Mouse (Mus musculus) liver, postnatal 0 days (tissue): Measurements from ENCODE around the gene Adora3.

Experiments
- CTCF ChIP-seq: sonication (generic); IDR thresholded peaks from 2 replicates; pipeline ENCODE4 v1.5.1; 2016; ENCODE audit warnings: antibody characterized with exemption, low read depth
- EP300 ChIP-seq: IDR thresholded peaks from 2 replicates; pipeline ENCODE4 v1.6.1; 2016; ENCODE audit warnings: antibody characterized with exemption, low read depth, mild to moderate bottlenecking

DNA sequence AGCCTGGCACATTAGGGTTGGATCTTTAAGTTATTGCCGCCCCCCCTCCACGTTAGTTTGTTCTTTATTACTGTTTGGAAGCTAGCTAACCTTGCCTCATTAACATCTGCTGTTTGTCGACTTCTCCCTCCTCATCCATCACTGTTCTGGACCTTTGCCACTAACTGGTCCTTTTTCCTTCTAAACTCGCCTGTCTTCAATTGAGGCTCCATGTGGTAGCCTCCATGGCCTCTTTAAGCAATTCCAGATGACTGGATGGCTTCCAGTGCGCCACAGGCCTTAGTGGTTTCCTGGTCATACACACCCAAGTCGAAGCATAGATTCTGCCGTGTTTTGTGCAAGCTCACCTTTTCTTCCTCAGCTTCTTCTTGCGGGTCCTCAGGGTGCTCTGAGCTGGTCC lies 16.9 kb upstream of the Adora3 start:
- TF ChIP-seq EP300 (no peak), CTCF (no peak)
